Mouse (Mus musculus): ENCODE results near the gene Kat2a.

Gene Kat2a

DNA sequence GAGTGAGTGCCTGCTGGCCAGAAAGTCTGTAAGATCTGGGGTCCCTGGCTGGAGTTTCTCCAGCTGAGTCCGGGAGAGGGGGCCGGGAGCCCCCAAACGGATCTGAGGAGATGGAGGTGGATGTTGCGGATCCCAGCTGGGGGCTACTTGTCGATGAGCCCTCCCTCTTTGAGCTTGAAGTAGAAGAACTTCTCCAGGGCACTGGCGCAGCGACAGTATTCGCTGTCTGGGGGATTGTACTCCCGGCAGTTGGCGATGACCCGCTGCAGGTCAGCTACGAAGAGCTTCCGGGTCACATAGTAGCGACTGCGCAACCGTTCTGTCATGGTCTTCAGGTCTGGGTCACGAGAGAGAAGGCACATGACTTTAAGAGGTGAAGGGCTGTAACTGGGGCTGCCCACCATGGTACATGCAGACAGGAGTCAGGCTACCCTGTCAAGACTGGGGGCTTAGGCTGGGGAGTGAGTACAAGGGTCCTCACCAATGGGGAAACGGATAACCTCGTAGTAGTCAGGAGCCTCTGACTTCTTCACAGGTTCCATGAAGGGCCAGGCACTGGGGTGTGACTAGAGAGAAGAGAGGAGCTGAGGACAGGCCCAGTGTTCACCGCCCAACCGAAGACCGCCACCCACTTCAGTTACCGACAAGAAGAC is 7.0 kb downstream of the Kat2a start:
- no peak for DNase-seq

GRCm38 (mm10) chr11:100703851-100704531 is 8.3 kb downstream of the Kat2a start, which contains the start of gene Dhx58:
Gene Dhx58 (minus strand): TSS chr11:100704271.
- DNase-seq: peak; percentile 67

DNA sequence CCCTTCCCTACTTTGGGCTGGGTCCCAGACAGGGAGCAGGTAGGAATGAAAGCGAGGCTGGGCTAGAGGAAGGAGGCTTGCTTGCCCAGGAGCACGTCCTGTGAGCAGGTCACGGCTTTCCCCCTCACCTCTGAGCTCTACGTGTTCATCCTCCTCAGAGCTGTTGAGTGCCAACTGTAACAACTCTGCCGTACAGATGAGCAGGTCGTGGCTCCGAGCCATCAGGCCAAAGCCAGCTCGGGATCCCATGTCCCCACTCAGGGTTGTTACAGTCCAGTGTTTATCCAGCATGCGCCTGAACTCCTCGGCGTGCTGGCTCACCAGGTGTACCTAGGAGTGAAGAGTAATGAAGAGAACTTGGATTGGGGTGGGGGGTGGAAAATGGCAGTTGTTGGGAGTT is 8.9 kb downstream of the Kat2a start:
- DNase-seq: no peak

GRCm38 (mm10) chr11:100702906-100703305 is 9.4 kb downstream of the Kat2a start:
- no peak for DNase-seq

- DNase-seq: peak; percentile 86
These were observed 10.0 kb downstream of the Kat2a start for GRCm38 (mm10) chr11:100702081-100702851.

DNA sequence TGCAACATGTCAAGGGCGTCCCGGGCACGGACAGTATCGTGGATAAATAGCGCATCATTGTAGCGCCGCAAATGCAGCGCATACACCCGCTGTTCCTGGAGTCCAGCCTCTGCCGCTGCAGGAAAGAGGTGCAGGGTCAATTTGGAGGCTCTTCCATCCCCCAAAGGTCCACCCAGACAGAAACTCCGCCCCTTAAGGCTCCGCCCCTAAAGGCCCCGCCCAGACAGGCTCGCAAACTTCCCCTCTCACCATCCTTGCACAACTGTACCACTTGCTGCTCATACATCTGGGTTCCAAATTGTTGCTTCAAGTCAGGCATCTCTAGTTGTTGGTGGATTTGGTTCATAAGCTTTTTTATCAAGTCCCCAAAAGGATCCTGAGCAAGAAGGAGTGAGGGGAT is 11.0 kb downstream of the Kat2a start:
- DNase-seq: peak; percentile 86

- no peak for DNase-seq
These were observed 11.6 kb downstream of the Kat2a start for GRCm38 (mm10) chr11:100700710-100701109.

GRCm38 (mm10) chr11:100697921-100698320 is 14.3 kb downstream of the Kat2a start:
- DNase-seq: no peak

DNA sequence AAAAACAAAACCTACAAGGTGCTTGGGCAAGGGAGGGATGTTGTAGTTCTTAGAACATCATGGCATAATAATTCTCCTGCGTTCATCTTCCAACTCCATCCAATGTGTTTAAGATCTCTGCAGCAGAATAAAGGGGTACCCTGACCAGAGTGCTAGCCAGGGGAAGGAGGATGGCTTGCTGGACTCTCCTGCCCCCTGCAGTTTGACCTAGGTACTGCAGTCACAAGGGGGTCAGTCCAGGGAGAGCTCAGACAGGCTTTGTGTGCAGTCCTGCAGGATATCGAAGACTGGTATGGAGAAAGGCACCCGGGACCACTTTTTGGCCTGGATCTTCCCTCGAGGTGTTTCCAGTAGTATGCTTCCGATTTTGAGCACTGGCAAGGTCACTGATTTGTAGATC is 17.3 kb downstream of the Kat2a start:
- peak; percentile 74 for DNase-seq

GRCm38 (mm10) chr11:100693154-100693553 is 19.1 kb downstream of the Kat2a start:
- no peak for DNase-seq

- no peak for DNase-seq
These were observed 20.1 kb downstream of the Kat2a start, which contains the start of gene Zfp385c for GRCm38 (mm10) chr11:100692164-100692616. Gene Zfp385c (minus strand): TSS chr11:100692455.

GRCm38 (mm10) chr11:100690389-100690788 is 21.9 kb downstream of the Kat2a start:
- DNase-seq: no peak

DNA sequence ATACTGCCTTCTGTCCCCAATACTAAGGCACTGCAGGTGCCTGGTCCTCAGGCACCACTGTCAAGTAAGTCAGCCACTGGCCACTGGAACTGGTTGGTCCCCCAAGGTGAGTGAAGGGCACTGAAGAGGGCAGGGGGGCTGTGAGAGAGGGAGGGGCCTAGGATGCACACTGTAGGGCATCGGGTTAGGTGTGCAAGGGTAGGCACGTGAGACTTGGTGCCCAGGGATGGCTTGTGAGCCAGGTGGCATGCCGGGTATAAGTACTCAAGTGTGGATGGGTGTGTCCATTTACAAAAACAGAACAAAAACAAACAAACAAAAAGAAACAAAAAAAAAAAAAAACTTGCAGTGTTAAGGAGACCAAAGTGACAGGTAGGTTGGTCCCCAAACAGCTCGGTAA is 23.8 kb downstream of the Kat2a start:
- DNase-seq: no peak

DNA sequence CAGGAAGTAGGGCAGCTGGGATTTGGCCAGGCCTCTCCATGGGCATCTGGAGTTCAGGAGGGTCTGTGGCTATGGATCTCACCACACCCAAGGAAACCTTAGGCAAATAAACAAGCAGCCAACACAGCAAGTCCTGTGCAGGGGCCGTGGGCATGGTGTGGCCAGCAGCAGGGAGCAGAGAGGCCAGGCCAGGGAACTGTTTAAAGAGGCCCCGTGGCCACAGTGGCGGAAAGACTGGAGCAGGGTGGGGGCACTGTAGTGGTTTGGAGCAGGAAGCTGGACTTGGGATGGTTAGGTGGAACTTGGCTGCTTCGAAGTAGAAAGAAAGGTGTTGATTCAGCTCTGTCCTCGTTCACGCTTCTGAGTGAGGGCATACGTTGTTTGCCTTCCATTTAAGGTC is 25.0 kb downstream of the Kat2a start:
- DNase-seq: no peak

DNA sequence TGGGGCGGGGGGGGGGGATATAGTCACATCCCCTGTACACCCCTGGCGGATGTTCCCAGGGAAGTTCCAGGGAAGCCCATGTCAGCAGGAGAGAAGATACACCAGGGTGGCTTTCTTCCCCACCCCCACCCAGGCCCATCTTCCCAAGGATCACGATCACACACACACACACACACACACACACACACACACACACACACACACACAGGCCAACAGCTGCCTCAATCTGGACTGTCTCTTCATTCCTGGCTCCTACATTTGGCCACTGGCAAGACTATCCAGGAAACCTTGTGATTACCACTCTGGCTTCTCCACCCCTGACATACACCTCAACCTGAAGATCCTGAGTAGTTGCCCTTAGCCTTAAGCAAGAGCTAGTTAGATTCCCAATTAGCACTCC is 26.9 kb downstream of the Kat2a start:
- DNase-seq: no peak

DNA sequence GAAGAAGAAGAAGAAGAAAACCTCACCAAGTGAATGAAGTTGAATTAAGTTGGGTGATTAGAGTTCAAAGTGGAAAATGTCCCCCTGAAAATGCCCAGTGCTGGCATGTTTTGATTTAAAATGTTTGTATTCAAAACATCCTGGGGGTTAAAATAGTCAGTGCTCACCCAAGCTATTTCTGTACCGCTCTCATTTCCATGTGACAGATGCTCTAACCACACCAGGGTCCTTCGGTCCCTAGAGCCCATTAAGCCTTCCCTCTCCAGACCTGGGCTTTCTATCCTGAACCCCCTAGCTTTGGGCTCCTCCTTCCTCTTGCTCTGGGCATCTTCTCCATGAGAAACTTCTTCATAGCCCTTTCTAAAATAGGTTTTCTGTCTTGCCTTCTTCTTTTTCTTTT is 28.2 kb downstream of the Kat2a start:
- DNase-seq: no peak

DNA sequence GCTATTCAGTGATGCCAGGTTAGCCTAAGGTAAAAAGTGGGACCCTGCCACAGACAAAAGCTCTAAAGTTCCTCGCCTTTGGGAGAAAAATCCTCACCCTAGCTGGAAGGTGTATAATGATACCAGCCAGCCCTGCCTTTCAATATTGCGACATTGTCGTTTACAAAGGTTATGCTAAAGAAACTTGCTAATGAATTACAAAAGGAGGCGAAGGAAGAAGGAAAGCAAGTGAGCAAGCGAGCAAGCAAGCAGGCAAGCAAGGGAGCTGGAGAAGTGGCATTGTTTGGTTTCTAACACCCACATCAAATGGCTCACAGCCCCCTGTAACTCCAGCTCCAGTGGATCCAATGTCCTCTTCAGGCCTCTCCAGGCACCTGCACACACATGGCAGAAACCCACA is 29.7 kb downstream of the Kat2a start:
- DNase-seq: no peak

DNA sequence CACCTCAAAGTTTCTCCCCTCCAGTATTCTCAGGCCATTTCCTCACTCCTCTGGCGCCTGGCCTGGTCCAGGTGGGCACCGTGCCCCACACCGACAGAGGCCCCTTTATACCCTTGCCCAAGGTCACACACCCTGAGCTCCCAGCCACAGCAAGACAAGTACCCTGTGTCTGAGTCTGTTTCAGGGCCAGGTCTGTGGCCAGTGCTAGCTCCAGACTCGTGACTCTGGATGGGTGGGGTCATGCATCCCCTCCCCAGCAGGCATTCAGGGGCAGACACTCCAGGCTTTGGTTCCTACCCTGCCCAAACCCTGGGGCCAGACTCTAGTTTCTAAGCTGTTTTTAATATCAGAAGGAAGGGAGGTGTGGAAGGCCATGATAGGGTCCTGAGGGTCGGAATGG is 30.4 kb downstream of the Kat2a start:
- no peak for DNase-seq

DNA sequence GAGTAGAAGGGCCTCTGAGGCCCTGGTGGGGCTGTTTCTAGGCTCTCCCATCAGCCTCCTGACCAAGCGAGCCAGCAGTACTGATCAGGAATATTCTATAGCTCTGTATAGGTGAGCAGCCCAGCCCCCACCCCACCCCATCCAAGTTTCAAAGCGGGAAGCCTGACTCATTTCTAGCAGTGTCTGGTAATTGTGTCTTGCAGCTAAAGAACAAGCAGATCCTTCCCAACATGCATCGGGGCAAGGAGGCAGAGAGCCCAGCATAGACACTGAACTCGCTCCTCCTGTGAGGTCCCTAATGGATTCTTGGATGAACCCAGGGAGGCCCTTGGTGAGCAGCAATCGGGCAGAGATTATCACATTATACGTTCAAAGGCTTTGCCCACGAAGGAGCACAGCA is 34.5 kb downstream of the Kat2a start:
- DNase-seq: no peak

- DNase-seq: peak; percentile 21
These were observed 39.1 kb downstream of the Kat2a start for GRCm38 (mm10) chr11:100673169-100673568.

GRCm38 (mm10) chr11:100671956-100672355 is 40.3 kb downstream of the Kat2a start:
- DNase-seq: no peak

DNA sequence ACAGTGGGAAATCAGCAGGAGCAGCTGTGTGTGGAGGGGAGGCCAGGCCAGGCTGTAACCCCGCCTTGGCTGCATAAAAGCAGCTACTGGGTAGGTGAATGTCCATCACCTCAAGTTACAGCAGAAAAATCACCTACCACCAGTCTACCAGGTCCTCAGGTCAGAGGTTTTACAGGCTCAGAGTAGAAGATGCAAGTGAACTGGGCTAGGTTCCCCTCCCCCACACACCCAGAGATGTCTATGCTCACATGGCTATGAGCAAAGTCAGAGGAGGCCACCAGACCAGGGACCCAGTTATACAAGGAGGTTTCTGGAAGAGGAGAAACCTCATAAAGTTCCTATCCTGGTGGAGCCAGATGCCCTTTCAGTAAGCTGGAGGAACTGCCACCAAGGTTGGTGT is 41.2 kb downstream of the Kat2a start:
- DNase-seq: no peak

DNA sequence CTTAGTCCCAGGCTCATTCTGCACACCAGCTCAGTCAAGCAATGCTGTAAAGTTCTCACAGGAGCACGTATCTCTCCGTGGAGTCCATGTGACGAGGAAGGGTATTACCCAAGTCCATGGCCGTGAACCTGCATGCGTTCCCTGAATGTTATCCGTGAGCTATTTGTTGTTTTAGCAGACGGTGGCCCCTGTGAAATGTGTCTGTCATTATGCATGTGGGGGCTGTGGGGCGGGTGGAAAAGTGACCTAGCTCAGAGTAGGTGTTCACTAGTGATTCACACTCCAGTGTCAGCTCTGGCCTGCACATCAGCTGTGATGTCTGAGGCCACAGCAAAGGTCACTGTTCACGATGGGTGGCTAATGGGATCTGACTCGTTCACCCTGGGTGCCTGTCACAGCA is 52.5 kb downstream of the Kat2a start:
- no peak for DNase-seq

DNA sequence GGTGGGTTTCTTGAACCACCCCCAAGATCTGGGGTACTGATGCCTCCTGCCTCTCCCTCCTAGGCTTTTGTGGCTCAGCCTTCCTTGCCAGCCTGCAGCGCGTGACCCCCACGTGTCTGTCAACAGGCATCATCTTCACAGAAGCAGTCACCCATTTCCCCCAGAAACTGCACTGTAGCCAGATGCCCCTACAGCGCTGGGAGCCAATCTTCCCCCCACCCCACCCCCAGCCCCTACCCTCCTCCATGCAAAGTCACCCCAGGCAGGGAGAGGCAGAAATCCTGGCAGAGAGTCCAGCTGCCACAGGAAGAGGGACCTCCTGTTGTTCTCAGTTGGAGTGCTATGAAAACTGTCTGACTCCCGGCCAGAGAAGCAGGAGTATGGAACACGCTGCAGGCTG is 55.8 kb downstream of the Kat2a start:
- no peak for DNase-seq
